Mouse (Mus musculus) neural tube, embryonic 10.5 days (tissue): ENCODE data around the gene Ntpcr.

Source experiments
- DNase-seq: peaks from one replicate; pipeline ENCODE4 v3.0.0-alpha.2; 2017; ENCODE audit warnings: low spot score; ENCODE audit errors: extremely low spot score

Ntpcr gene

DNA sequence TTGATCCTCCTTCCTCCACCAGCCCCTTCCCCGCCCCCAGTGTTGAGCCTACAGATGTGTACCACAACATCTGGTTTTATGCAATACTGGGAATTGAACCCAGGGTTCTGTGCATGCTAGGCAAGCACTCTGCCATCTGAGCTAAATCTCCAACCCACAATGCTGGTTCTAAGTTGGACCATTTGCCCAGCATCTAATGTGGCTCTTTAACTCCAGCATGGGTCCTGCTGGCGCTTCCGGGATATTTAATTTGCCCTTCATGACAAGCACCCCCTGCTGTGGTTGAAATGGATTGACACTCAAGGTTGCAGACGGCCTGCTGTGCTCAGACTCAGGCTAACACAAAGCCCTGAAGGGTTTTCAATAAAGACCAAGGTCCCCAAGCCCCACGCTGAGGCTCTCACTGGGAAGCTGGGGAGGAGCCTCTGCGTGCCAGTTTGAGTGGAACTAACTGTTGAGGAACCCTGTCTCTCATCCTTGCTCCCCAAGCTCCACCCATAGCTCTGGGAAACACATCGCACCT is 43.6 kb downstream of the Ntpcr start:
- no peak for DNase-seq

- DNase-seq, result no peak
Observed at GRCm38 (mm10) chr8:125775031-125775430, 45.3 kb downstream of the Ntpcr start.

DNA sequence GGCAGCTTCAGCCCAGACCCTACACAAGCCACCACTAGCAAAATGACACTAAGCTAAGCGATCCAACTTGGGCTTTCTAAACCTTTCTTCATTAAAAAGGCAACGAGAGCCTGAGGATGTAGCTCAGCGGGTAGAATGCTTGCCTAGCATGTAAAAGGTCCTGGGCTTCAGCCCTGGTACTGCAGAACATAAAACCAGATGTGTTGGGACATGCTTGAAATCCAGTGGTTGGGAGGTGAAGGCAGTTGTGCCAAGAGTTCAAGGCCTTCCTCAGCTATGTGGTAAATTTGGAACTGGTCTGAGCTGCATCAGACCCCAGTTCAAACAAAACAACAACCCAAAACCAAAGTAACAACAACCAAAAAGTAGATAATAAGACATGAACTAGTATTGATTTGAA is 46.6 kb downstream of the Ntpcr start:
- no peak for DNase-seq

DNA sequence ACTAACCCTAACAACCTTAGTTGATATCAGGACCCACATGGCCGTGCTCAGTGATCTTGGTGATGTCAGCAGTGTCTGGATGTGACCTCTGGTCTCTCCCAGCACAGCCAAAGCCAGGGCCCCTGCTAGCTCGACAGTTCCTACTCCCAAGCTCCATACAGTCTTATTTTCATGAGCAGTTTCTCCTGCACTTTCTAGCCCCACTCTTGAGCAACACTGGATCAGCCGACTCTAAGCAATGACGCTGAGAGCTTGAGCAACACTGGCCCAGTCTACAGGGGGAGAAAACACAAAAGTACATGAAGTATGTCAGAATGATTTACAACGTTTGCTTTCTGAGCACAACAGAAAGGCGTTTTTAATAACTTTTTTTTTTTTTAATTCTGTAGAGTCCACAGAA is 47.0 kb downstream of the Ntpcr start:
- DNase-seq, result no peak

DNA sequence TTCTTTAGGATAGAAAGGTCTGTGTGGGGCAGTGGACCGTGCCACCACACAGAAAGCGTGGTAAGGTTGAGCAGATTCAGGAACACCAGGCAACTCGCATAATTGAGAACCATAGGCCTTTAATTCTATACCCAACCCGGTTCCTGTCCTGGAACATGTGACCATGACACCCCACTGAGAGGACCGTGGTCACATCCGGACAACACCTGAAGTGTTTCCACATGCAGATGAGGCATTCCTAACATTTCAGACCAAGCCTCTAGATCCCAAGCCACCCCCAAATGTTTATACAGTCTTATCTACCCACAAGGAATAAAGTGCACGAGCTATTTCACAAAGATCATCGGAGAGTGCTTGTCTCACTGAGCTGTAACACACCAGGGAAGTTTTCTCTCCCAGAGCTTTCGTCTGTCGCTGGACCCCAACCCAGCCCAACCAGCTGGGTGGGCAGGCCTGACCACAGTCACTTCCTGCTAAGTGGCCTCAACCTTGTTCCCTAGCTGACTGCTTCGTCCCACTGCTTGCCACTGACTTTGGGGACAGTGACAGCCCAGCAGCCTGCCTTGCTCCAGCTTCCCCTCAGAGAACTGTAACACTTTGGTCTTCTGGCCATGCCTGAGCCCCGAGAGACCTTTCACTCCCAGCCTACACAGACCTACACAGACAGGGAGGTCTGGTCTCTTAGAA is 47.9 kb downstream of the Ntpcr start:
- DNase-seq, result no peak

DNA sequence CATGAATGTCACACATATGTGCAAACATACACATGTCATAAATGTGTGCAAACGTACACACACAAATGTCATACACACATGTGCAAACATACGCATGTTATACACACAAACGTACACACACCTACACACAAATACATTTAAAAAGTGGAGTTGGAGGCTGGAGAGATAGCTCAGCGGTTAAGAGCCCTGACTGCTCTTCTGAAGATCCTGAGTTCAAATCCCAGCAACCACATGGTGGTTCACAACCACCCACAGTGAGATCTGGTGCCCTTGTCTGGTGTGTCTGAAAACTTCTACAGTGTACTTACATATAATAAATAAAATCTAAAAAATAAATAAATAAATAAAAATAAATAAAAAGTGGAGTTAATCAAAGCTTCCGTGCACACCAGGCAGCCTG is 49.2 kb downstream of the Ntpcr start:
- no peak for DNase-seq

DNA sequence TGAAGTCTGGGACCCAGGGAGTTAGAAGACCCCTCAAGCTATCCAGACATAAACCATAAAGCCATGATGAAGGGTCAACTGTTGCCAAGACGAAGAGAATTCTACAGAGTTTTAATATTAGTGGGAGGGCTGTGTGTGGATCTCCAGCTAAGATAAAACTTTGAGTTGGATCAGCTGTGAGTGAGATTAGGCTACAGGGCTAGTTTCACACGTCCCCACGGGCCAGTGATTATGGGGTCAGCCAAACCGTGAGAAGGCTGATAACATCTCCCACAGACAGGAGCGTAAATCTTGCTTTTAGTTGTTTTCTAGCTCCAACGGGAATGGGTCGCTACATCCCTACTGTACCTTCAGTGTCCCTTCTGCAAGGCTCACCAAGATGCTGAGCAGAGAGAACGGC is 49.9 kb downstream of the Ntpcr start:
- DNase-seq, result no peak

- no peak for DNase-seq
Observed at GRCm38 (mm10) chr8:125782161-125782560, 52.4 kb downstream of the Ntpcr start.

- no peak for DNase-seq
Observed at GRCm38 (mm10) chr8:125786886-125787285, 57.1 kb downstream of the Ntpcr start.

- no peak for DNase-seq
Observed at GRCm38 (mm10) chr8:125792816-125793455, 63.2 kb downstream of the Ntpcr start.

DNA sequence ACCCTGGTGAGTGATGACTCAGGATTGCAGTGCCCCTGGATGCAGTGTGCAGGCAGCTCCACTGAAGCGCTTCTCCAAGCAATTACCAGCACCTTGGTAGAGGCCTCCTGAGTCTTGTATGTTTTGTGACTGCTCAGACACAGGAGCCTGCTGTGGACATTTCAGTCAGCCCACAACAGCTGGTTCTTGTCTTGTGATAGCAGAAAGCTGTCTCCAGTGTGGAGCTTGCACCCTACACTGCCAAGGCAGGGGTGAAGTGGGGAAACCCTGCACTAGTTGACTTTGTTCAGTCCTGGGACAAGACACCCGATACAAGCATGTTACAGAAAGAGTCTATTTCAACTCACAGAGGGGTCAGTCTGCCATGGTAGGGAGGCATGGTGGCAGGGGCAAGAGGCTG is 65.6 kb downstream of the Ntpcr start:
- DNase-seq, result no peak

GRCm38 (mm10) chr8:125796970-125797369 is 67.2 kb downstream of the Ntpcr start:
- no peak for DNase-seq
